Mouse (Mus musculus) MEL (cell line): ENCODE measurements at regions not wholly inside any gene's neighbourhood (a gene's known extent, or its start where the extent isn't known, plus 50 kb on each side); places are given as distances from the start of the nearest gene placed in this dataset.

Experiments used
- DNase-seq: peaks from one replicate; pipeline ENCODE4 v3.0.0; 2011; ENCODE audit warnings: low read depth, low spot score
- H3K27ac ChIP-seq: 2 replicates; pipeline ENCODE4 v1.5.1; 2012; ENCODE audit warnings: low read depth, mild to moderate bottlenecking, control low read depth, low read length, moderate library complexity; ENCODE audit not compliant: control insufficient read depth
- H3K27me3 ChIP-seq, 2 experiments: fragments of 150-350 bp in 1 of 2; sonication (generic) in 1 of 2; 2 replicates each; pipeline ENCODE4 v1.6.1; 2012; ENCODE audit warnings: low read length in 2 of 2, mild to moderate bottlenecking in 2 of 2, improper control_type of control experiment in 1 of 2, moderate library complexity in 1 of 2; ENCODE audit not compliant: insufficient read depth in 2 of 2, control insufficient read depth in 1 of 2
- H3K36me3 ChIP-seq, 2 experiments: 2 replicates each; pipeline ENCODE4 v1.6.1; 2012 to 2014; ENCODE audit warnings: low read length in 2 of 2, improper control_type of control experiment in 1 of 2, inconsistent platforms in 1 of 2, mild to moderate bottlenecking in 1 of 2; ENCODE audit not compliant: insufficient read depth in 2 of 2, control insufficient read depth in 1 of 2
- H3K4me1 ChIP-seq, 2 experiments: fragments of 150-350 bp in 1 of 2; sonication (generic) in 1 of 2; 2 replicates each; pipeline ENCODE4 v1.6.1; 2012; ENCODE audit warnings: low read length in 2 of 2, improper control_type of control experiment in 1 of 2, mild to moderate bottlenecking in 1 of 2; ENCODE audit not compliant: insufficient read depth in 2 of 2, control insufficient read depth in 1 of 2
- H3K4me3 ChIP-seq, 2 experiments: fragments of 150-350 bp in 1 of 2; sonication (generic) in 1 of 2; 2 replicates each; pipeline ENCODE4 v1.5.1; 2012; ENCODE audit warnings: low read depth in 2 of 2, low read length in 2 of 2, mild to moderate bottlenecking in 2 of 2, moderate library complexity in 2 of 2, control low read depth in 1 of 2, improper control_type of control experiment in 1 of 2; ENCODE audit not compliant: control insufficient read depth in 1 of 2, insufficient read depth in 1 of 2
- H3K79me2 ChIP-seq: 2 replicates; pipeline ENCODE4 v1.6.1; 2012; ENCODE audit warnings: mild to moderate bottlenecking, low read length, moderate library complexity; ENCODE audit not compliant: control insufficient read depth, poor library complexity, insufficient read depth
- H3K9ac ChIP-seq: 2 replicates; pipeline ENCODE4 v1.6.1; 2012; ENCODE audit warnings: low read depth, mild to moderate bottlenecking, control low read depth, low read length, moderate library complexity; ENCODE audit not compliant: control insufficient read depth, poor library complexity, severe bottlenecking
- H3K9me3 ChIP-seq: fragments of 150-350 bp; sonication (generic); replicated peaks from 2 replicates; pipeline ENCODE4 v1.6.1; 2012; ENCODE audit warnings: mild to moderate bottlenecking, low read length, improper control_type of control experiment, moderate library complexity; ENCODE audit not compliant: insufficient read depth
- BHLHE40 ChIP-seq: IDR thresholded peaks from 2 replicates; pipeline ENCODE4 v1.6.1; 2012; ENCODE audit warnings: low read depth, mild to moderate bottlenecking, inconsistent platforms, low read length, improper control_type of control experiment, borderline replicate concordance
- CHD1 ChIP-seq: IDR thresholded peaks from 2 replicates; pipeline ENCODE4 v1.6.1; 2012; ENCODE audit warnings: low read depth, mild to moderate bottlenecking, inconsistent platforms, low read length, improper control_type of control experiment
- CHD2 ChIP-seq: IDR thresholded peaks from 2 replicates; pipeline ENCODE4 v1.6.1; 2011; ENCODE audit warnings: low read length, improper control_type of control experiment
- ELF1 ChIP-seq: IDR thresholded peaks from 2 replicates; pipeline ENCODE4 v1.6.1; 2014; ENCODE audit warnings: low read depth, mild to moderate bottlenecking, inconsistent platforms, low read length, improper control_type of control experiment, moderate library complexity
- EP300 ChIP-seq, 2 experiments: IDR thresholded peaks; 2 replicates each; pipeline ENCODE4 v1.6.1; 2011; ENCODE audit warnings: improper control_type of control experiment in 2 of 2, low read length in 2 of 2, low read depth in 1 of 2, mild to moderate bottlenecking in 1 of 2
- GABPA ChIP-seq: IDR thresholded peaks from 2 replicates; pipeline ENCODE4 v1.6.1; 2012; ENCODE audit warnings: low read depth, mild to moderate bottlenecking, inconsistent platforms, low read length, improper control_type of control experiment, moderate library complexity
- GATA1 ChIP-seq: IDR thresholded peaks from 2 replicates; pipeline ENCODE4 v1.6.1; 2011; ENCODE audit warnings: low read depth, low read length, improper control_type of control experiment
- HCFC1 ChIP-seq: IDR thresholded peaks from 2 replicates; pipeline ENCODE4 v1.6.1; 2012; ENCODE audit warnings: low read depth, mild to moderate bottlenecking, inconsistent platforms, low read length, improper control_type of control experiment, moderate library complexity
- JUND ChIP-seq: IDR thresholded peaks from 2 replicates; pipeline ENCODE4 v1.6.1; 2011; ENCODE audit warnings: low read depth, mild to moderate bottlenecking, improper control_type of control experiment, low read length
- KAT2A ChIP-seq: conservative IDR thresholded peaks from 2 replicates; pipeline ENCODE4 v1.6.1; 2012; ENCODE audit warnings: low read depth, low read length, improper control_type of control experiment, inconsistent platforms
- MAZ ChIP-seq: IDR thresholded peaks from 2 replicates; pipeline ENCODE4 v1.6.1; 2012; ENCODE audit warnings: low read depth, mild to moderate bottlenecking, inconsistent platforms, low read length, improper control_type of control experiment
- MEF2A ChIP-seq: IDR thresholded peaks from 2 replicates; pipeline ENCODE4 v1.6.1; 2014; ENCODE audit warnings: low read depth, mild to moderate bottlenecking, inconsistent platforms, low read length, improper control_type of control experiment; ENCODE audit not compliant: poor library complexity, insufficient replicate concordance, severe bottlenecking; ENCODE audit errors: extremely low read depth
- POLR2A ChIP-seq, 2 experiments: IDR thresholded peaks; 2 replicates each; pipeline ENCODE4 v1.6.1; 2011 to 2012; ENCODE audit warnings: low read length in 2 of 2, mild to moderate bottlenecking in 2 of 2, control low read depth in 1 of 2, improper control_type of control experiment in 1 of 2, low read depth in 1 of 2, moderate library complexity in 1 of 2; ENCODE audit not compliant: control insufficient read depth in 1 of 2, insufficient read depth in 1 of 2, poor library complexity in 1 of 2
- POLR2AphosphoS2 ChIP-seq: IDR thresholded peaks from 2 replicates; pipeline ENCODE4 v1.6.1; 2011; ENCODE audit warnings: low read length, improper control_type of control experiment
- RAD21 ChIP-seq: IDR thresholded peaks from 2 replicates; pipeline ENCODE4 v1.6.1; 2011; ENCODE audit warnings: mild to moderate bottlenecking, low read depth, low read length, improper control_type of control experiment
- SMC3 ChIP-seq: IDR thresholded peaks from 2 replicates; pipeline ENCODE4 v1.6.1; 2011; ENCODE audit warnings: low read depth, low read length, improper control_type of control experiment
- TAL1 ChIP-seq: IDR thresholded peaks from 2 replicates; pipeline ENCODE4 v1.6.1; 2012; ENCODE audit warnings: mild to moderate bottlenecking, inconsistent platforms, low read length, moderate library complexity, mixed read lengths
- UBTF ChIP-seq: IDR thresholded peaks from 2 replicates; pipeline ENCODE4 v1.6.1; 2012; ENCODE audit warnings: low read depth, mild to moderate bottlenecking, inconsistent platforms, low read length, improper control_type of control experiment, moderate library complexity, borderline replicate concordance; ENCODE audit not compliant: insufficient read depth
- USF2 ChIP-seq, 2 experiments: IDR thresholded peaks; 2 replicates each; pipeline ENCODE4 v1.6.1; 2011 to 2012; ENCODE audit warnings: improper control_type of control experiment in 2 of 2, low read length in 2 of 2, borderline replicate concordance in 1 of 2, inconsistent platforms in 1 of 2, low read depth in 1 of 2, mild to moderate bottlenecking in 1 of 2; ENCODE audit not compliant: insufficient read depth in 1 of 2
- ZKSCAN1 ChIP-seq: IDR thresholded peaks from 2 replicates; pipeline ENCODE4 v1.6.1; 2012; ENCODE audit warnings: low read depth, mild to moderate bottlenecking, inconsistent platforms, low read length, improper control_type of control experiment, moderate library complexity
- ZMIZ1 ChIP-seq: IDR thresholded peaks from 2 replicates; pipeline ENCODE4 v1.6.1; 2012; ENCODE audit warnings: low read depth, mild to moderate bottlenecking, inconsistent platforms, low read length, improper control_type of control experiment, moderate library complexity
- ZNF384 ChIP-seq: IDR thresholded peaks from 2 replicates; pipeline ENCODE4 v1.6.1; 2012; ENCODE audit warnings: low read depth, mild to moderate bottlenecking, inconsistent platforms, low read length, improper control_type of control experiment

DNA sequence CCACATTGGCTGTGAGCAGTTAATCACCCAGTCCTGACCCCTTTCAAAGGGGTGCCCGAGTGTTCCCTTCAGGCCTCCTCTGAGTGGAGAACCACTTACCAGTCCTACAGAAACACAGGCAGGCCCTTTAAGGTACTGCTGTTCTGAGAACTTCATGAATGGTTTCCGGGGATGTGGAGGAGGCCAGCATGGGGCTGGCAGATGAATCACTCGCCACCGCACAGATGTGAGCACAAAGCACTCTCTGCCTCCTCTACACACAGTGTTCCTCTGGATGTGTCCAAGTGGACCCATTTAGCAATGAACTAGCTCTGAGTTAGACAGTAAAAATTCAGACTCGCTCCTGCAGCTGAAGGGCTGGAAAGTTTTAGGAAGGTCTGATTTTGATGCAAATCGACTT, 96.8 kb upstream of the Cbln4 start:
- H3K27ac ChIP-seq, result no peak overlapping the region
- H3K79me2 ChIP-seq, result no peaks in the 10 kb centered on the region
- no peak for DNase-seq
- H3K36me3 ChIP-seq, result no peaks in the 10 kb centered on the region
- no peak overlapping the region for H3K9ac ChIP-seq
- H3K9me3 ChIP-seq, result no peaks in the 10 kb centered on the region
- H3K27me3 ChIP-seq, result no peaks in the 10 kb centered on the region
- no peak overlapping the region for H3K4me3 ChIP-seq
- TF ChIP-seq ZMIZ1, result no peak
- TF ChIP-seq SMC3, result no peak
- TF ChIP-seq MEF2A, result no peak
- no peak for TF ChIP-seq UBTF
- TF ChIP-seq ZNF384, result no peak
- no peak for TF ChIP-seq GABPA
- no peak for TF ChIP-seq POLR2A (IDR thresholded peaks at IDR 0.05; ENCODE audit: control insufficient read depth in 1 of 2, insufficient read depth in 1 of 2, low read depth in 1 of 2, low read length in 2 of 2, poor library complexity in 1 of 2)
- TF ChIP-seq EP300 (IDR thresholded peaks at IDR 0.05; ENCODE audit: low read depth in 1 of 2, low read length in 2 of 2), result no peak
- TF ChIP-seq JUND, result no peak
- no peak for TF ChIP-seq MAZ
- no peak for TF ChIP-seq POLR2AphosphoS2
- no peak for TF ChIP-seq CHD1
- H3K4me1 ChIP-seq, result no peaks in the 10 kb centered on the region

DNA sequence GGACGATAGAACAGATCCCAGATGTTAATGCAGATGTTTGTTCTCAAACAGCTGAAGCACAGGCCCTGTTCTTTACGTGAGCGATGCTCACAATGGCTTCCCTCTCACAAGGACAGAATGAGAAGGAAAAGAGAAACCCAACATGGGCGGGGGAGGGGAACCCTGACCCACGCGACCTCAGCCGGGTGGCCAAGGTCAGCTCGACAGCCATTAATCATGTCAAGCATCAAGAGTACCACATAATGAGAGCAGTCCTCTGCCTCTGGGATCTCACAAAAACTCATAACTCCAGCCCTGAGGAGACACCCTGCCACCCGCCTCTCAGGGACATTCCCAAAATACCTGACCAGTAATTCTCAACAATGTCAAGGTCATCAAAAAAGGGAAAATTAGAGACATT, 100.0 kb upstream of the Cbln4 start:
- Histone ChIP-seq H3K4me1 (no peaks in the 10 kb centered on the region), H3K27me3 (no peaks in the 10 kb centered on the region), H3K79me2 (no peaks in the 10 kb centered on the region), H3K27ac (no peak overlapping the region), H3K4me3 (no peak overlapping the region), H3K9me3 (no peaks in the 10 kb centered on the region), H3K9ac (no peak overlapping the region), H3K36me3 (no peaks in the 10 kb centered on the region)
- no peak for DNase-seq
- TF ChIP-seq RAD21, result no peak
- TF ChIP-seq ELF1, result no peak
- TF ChIP-seq POLR2A (IDR thresholded peaks at IDR 0.05; ENCODE audit: control insufficient read depth in 1 of 2, insufficient read depth in 1 of 2, low read depth in 1 of 2, low read length in 2 of 2, poor library complexity in 1 of 2), result no peak
- TF ChIP-seq UBTF, result no peak
- no peak for TF ChIP-seq TAL1
- no peak for TF ChIP-seq EP300 (IDR thresholded peaks at IDR 0.05; ENCODE audit: low read depth in 1 of 2, low read length in 2 of 2)
- no peak for TF ChIP-seq MAZ
- TF ChIP-seq GATA1, result no peak
- TF ChIP-seq ZKSCAN1, result no peak
- no peak for TF ChIP-seq KAT2A
- no peak for TF ChIP-seq HCFC1
- no peak for TF ChIP-seq BHLHE40
- no peak for TF ChIP-seq USF2 (IDR thresholded peaks at IDR 0.05; ENCODE audit: borderline replicate concordance in 1 of 2, insufficient read depth in 1 of 2, low read depth in 1 of 2, low read length in 2 of 2)
- no peak for TF ChIP-seq CHD2
